Mouse (Mus musculus) brain, embryonic 14.5 days (tissue): ENCODE measurements around the gene D230025D16Rik.

Experiments used
- CTCF ChIP-seq: fragments of 200-500 bp; IDR thresholded peaks from 2 replicates; pipeline ENCODE4 v1.5.1; 2012; ENCODE audit warnings: inconsistent platforms, mild to moderate bottlenecking, moderate library complexity, borderline replicate concordance; ENCODE audit not compliant: insufficient read depth, insufficient read length; ENCODE audit errors: extremely low read depth
- POLR2A ChIP-seq: fragments of 200-500 bp; IDR thresholded peaks from 2 replicates; pipeline ENCODE4 v1.6.1; 2012; ENCODE audit warnings: mild to moderate bottlenecking, inconsistent platforms, borderline replicate concordance; ENCODE audit not compliant: poor library complexity, insufficient read depth, insufficient read length, severe bottlenecking; ENCODE audit errors: extremely low read depth

DNA sequence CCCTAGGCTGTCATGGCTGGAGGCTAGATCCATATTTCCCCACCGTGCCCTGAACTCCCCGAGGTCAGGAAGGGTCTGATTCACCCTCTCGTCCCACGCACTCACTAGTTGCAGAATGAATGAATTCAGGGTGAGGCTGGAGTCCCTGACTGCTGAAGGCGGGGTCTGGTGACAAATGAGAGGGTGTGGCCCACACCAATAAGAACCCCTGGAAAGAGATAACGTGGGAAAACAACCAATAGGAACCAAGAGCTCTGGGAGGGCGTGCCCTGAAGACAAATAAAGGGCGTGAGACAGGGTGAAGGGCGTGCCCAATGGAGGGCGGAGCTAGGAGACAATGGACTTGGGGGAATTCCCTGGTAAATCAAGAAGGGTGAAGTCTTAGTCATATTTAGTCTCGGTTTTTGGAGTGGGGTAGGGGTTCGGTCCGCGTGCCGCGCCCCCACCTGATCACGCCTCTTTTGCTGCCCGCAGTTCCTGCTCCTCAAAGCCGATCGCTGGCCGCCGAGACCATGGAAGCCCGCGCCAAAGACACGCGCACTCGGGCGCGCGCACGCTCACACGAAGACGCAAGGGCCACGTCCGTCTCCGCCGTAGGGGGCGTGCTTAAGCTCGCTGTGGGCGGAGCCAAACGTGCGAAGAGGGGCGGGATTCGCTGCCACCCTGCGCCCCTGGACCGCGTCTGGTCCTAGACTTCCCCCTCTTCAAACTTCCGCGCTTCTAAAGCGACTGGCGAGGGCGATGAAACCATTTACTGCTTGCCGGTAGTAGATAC lies 64.2 kb downstream of the D230025D16Rik start:
- peak; percentile 88 for TF ChIP-seq POLR2A
- no peak for TF ChIP-seq CTCF
